Mouse (Mus musculus): Measurements from ENCODE around the gene Slc39a10. TPM values are rescaled to one million over a fixed set of nuclear protein-coding genes. Genes with fewer than 3 reads are reported as not detected.

The Slc39a10 gene
- total and polyA plus RNA-seq, 3 experiments, result 14.9 to 17.7 TPM; not detected in 1

DNA sequence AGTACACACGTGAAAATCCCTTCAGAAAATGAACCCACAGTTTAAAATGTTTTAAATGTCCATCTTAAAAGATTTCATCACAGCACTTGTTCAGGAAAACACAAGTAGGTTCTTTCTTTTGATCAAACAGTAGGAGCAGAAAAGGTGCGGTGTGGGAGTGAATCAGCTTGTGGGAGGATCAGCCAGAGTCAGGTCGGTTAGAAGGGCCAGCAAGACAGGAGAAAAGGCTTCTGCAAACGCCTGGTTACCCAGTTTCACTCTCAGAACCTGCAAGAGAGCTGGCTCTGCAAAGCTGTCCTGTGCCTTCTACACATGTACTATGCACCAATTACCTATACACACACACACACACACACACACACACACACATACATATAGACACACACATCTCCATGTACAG, 49.2 kb downstream of the Slc39a10 start:
- Histone ChIP-seq H3K36me3 (ENCODE audit: control insufficient read depth in 1 of 2, insufficient read depth in 2 of 2, low read length in 2 of 2) (no peaks in the 10 kb centered on the region), H3K4me3 (ENCODE audit: control insufficient read depth in 1 of 2, insufficient read depth in 1 of 2, low read depth in 2 of 2, low read length in 2 of 2) (no peak overlapping the region; a peak in 1 of 4 replicates), H3K27me3 (ENCODE audit: control insufficient read depth in 1 of 2, insufficient read depth in 2 of 2, low read length in 2 of 2) (no peaks in the 10 kb centered on the region), H3K9ac (ENCODE audit: control insufficient read depth, low read depth, low read length, poor library complexity, severe bottlenecking) (no peak overlapping the region), H3K9me3 (replicated peaks; ENCODE audit: insufficient read depth, low read length) (no peaks in the 10 kb centered on the region), H3K4me1 (ENCODE audit: control insufficient read depth in 1 of 2, insufficient read depth in 2 of 2, low read length in 2 of 2) (peaks cover 0 to 4% of the 10 kb centered on the region in 2 experiments; a peak in 1 of 4 replicates), H3K27ac (ENCODE audit: control insufficient read depth, low read depth, low read length) (no peak overlapping the region), H3K79me2 (ENCODE audit: control insufficient read depth, insufficient read depth, low read length, poor library complexity) (no peaks in the 10 kb centered on the region; the same call in 1 of the 2 replicates)
- TF ChIP-seq TAL1 (IDR thresholded peaks at IDR 0.05; ENCODE audit: low read length) (no peak), ZNF384 (IDR thresholded peaks at IDR 0.05; ENCODE audit: low read depth, low read length) (no peak), E2F4 (IDR thresholded peaks at IDR 0.05; ENCODE audit: borderline replicate concordance, low read depth, low read length) (no peak), POLR2A (IDR thresholded peaks at IDR 0.05; ENCODE audit: control insufficient read depth in 1 of 2, insufficient read depth in 1 of 2, low read depth in 1 of 2, low read length in 2 of 2, poor library complexity in 1 of 2) (no peak), POLR2AphosphoS5 (IDR thresholded peaks at IDR 0.05; ENCODE audit: borderline replicate concordance, low read depth, low read length) (no peak), MXI1 (IDR thresholded peaks at IDR 0.05; ENCODE audit: low read depth, low read length) (no peak), USF2 (IDR thresholded peaks at IDR 0.05; ENCODE audit: borderline replicate concordance in 1 of 2, insufficient read depth in 1 of 2, low read depth in 1 of 2, low read length in 2 of 2) (no peak), MAX (IDR thresholded peaks at IDR 0.05; ENCODE audit: low read length) (no peak), ZKSCAN1 (IDR thresholded peaks at IDR 0.05; ENCODE audit: low read depth, low read length) (no peak), HCFC1 (IDR thresholded peaks at IDR 0.05; ENCODE audit: low read depth, low read length) (no peak)
- DNase-seq (ENCODE audit: low read depth, low spot score), result no peak

DNA sequence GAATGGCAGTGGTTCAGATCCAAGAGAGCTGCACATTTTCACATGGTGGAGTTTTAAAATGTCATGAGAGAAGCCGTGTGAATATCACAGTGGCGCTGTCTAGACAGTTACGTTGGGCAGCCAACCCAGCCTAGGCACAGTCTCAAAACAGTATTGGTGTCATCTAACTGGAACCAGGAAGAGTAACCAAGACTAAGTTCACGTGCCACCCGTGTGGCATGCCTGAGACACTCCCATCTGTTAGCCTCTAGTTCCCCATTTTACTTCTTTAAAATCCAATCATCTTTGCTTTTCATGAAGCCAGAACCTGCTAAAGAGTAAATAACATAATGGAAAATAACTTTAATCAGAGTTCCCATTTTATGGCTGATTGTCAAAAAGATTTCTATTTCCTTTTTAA, 60.7 kb downstream of the Slc39a10 start:
- Histone ChIP-seq H3K4me3 (ENCODE audit: control insufficient read depth in 1 of 2, insufficient read depth in 1 of 2, low read depth in 2 of 2, low read length in 2 of 2) (no peak overlapping the region), H3K79me2 (ENCODE audit: control insufficient read depth, insufficient read depth, low read length, poor library complexity) (no peaks in the 10 kb centered on the region), H3K27ac (ENCODE audit: control insufficient read depth, low read depth, low read length) (peak overlapping the region; percentile 63), H3K36me3 (ENCODE audit: control insufficient read depth in 1 of 2, insufficient read depth in 2 of 2, low read length in 2 of 2) (peaks cover 2 to 10% of the 10 kb centered on the region in 2 experiments; a peak in 3 of 4 replicates), H3K9me3 (replicated peaks; ENCODE audit: insufficient read depth, low read length) (no peaks in the 10 kb centered on the region), H3K4me1 (ENCODE audit: control insufficient read depth in 1 of 2, insufficient read depth in 2 of 2, low read length in 2 of 2) (peaks cover 7 to 9% of the 10 kb centered on the region in 2 experiments; a peak in 3 of 4 replicates), H3K9ac (ENCODE audit: control insufficient read depth, low read depth, low read length, poor library complexity, severe bottlenecking) (peak overlapping the region; percentile 25; the same call in 1 of the 2 replicates), H3K27me3 (ENCODE audit: control insufficient read depth in 1 of 2, insufficient read depth in 2 of 2, low read length in 2 of 2) (no peaks in the 10 kb centered on the region)
- peak; percentile 73 for DNase-seq (ENCODE audit: low read depth, low spot score)
- TF ChIP-seq ETS1 (IDR thresholded peaks at IDR 0.05; ENCODE audit: low read depth, low read length) (peak; percentile 74), POLR2AphosphoS5 (IDR thresholded peaks at IDR 0.05; ENCODE audit: borderline replicate concordance, low read depth, low read length) (no peak), RCOR1 (IDR thresholded peaks at IDR 0.05; ENCODE audit: low read depth, low read length) (no peak), MYB (IDR thresholded peaks at IDR 0.05; ENCODE audit: low read depth, low read length) (no peak), MAX (IDR thresholded peaks at IDR 0.05; ENCODE audit: low read length) (peak; percentile 87), ZKSCAN1 (IDR thresholded peaks at IDR 0.05; ENCODE audit: low read depth, low read length) (no peak), TAL1 (IDR thresholded peaks at IDR 0.05; ENCODE audit: low read length) (no peak), RAD21 (IDR thresholded peaks at IDR 0.05; ENCODE audit: low read depth, low read length) (no peak), ZC3H11A (IDR thresholded peaks at IDR 0.05; ENCODE audit: low read depth, low read length) (no peak), GABPA (IDR thresholded peaks at IDR 0.05; ENCODE audit: low read depth, low read length) (no peak), CTCF (IDR thresholded peaks at IDR 0.05 in 2 of 3, conservative IDR thresholded peaks at IDR 0.05 in 1 of 3; ENCODE audit: control insufficient read depth in 1 of 3, insufficient read depth in 1 of 3, low read depth in 2 of 3, low read length in 3 of 3, poor library complexity in 1 of 3, severe bottlenecking in 1 of 3) (no peak), BHLHE40 (IDR thresholded peaks at IDR 0.05; ENCODE audit: borderline replicate concordance, low read depth, low read length) (peak; percentile 97), UBTF (IDR thresholded peaks at IDR 0.05; ENCODE audit: borderline replicate concordance, insufficient read depth, low read depth, low read length) (no peak), USF1 (IDR thresholded peaks at IDR 0.05; ENCODE audit: low read depth, low read length) (peak; percentile 72), HCFC1 (IDR thresholded peaks at IDR 0.05; ENCODE audit: low read depth, low read length) (no peak), MXI1 (IDR thresholded peaks at IDR 0.05; ENCODE audit: low read depth, low read length) (peak; percentile 89), CHD2 (IDR thresholded peaks at IDR 0.05; ENCODE audit: low read length) (no peak), NRF1 (IDR thresholded peaks at IDR 0.05; ENCODE audit: insufficient read depth, low read depth, low read length, poor library complexity, severe bottlenecking) (no peak), ZNF384 (IDR thresholded peaks at IDR 0.05; ENCODE audit: low read depth, low read length) (no peak), MYC (IDR thresholded peaks at IDR 0.05; ENCODE audit: low read depth, low read length) (peak; percentile 71; the same call in 1 of the 2 replicates), ZMIZ1 (IDR thresholded peaks at IDR 0.05; ENCODE audit: low read depth, low read length) (no peak), SIN3A (IDR thresholded peaks at IDR 0.05; ENCODE audit: low read length) (peak; percentile 60), NELFE (IDR thresholded peaks at IDR 0.05; ENCODE audit: low read depth, low read length) (no peak), CHD1 (IDR thresholded peaks at IDR 0.05; ENCODE audit: low read depth, low read length) (no peak), MAFK (IDR thresholded peaks at IDR 0.05; ENCODE audit: borderline replicate concordance, low read depth, low read length) (no peak), TCF12 (IDR thresholded peaks at IDR 0.05; ENCODE audit: low read depth, low read length) (0 out of 2 replicates have a peak, but pooled peaks have one; percentile 8), GATA1 (IDR thresholded peaks at IDR 0.05; ENCODE audit: low read depth, low read length) (peak; percentile 18; the same call in 1 of the 2 replicates)
